Mouse (Mus musculus) hindbrain, embryonic 14.5 days (tissue): ENCODE data around the gene Eif3c. TPM values are rescaled to one million over a fixed set of nuclear protein-coding genes. Genes with fewer than 3 reads are reported as not detected.

ENCODE experiments used
- ATAC-seq: fragments of 200-750 bp; cut with Nextera tagmentation; 2 replicates; pipeline ENCODE4 v1.8.0; 2017; ENCODE audit warnings: moderate number of reproducible peaks, mild to moderate bottlenecking, moderate TSS enrichment, moderate library complexity; ENCODE audit not compliant: low FRiP score
- DNase-seq: peaks from one replicate; pipeline ENCODE4 v3.0.0-alpha.2; 2015; ENCODE audit warnings: low spot score
- H3K27ac ChIP-seq: fragments of 300-500 bp; sonication (generic); 2 replicates; pipeline ENCODE4 v1.5.1; 2014; ENCODE audit warnings: mild to moderate bottlenecking, moderate library complexity
- H3K27me3 ChIP-seq: fragments of 300-500 bp; sonication (generic); 2 replicates; pipeline ENCODE4 v1.6.1; 2014; ENCODE audit warnings: mild to moderate bottlenecking, low read length, mixed read lengths; ENCODE audit not compliant: control insufficient read depth, insufficient read depth
- H3K36me3 ChIP-seq: fragments of 300-500 bp; sonication (generic); replicated peaks from 2 replicates; pipeline ENCODE4 v1.6.1; 2014; ENCODE audit not compliant: control insufficient read depth, insufficient read depth
- H3K4me1 ChIP-seq: fragments of 300-500 bp; sonication (generic); replicated peaks from 2 replicates; pipeline ENCODE4 v1.6.1; 2014; ENCODE audit warnings: antibody characterized with exemption, low read length, mixed read lengths; ENCODE audit not compliant: control insufficient read depth, insufficient read depth
- H3K4me2 ChIP-seq: fragments of 300-500 bp; sonication (generic); replicated peaks from 2 replicates; pipeline ENCODE4 v1.6.1; 2014; ENCODE audit warnings: mild to moderate bottlenecking, moderate library complexity
- H3K4me3 ChIP-seq: fragments of 300-500 bp; sonication (generic); replicated peaks from 2 replicates; pipeline ENCODE4 v1.5.1; 2014; ENCODE audit warnings: mild to moderate bottlenecking, low read length
- H3K9ac ChIP-seq: fragments of 300-500 bp; sonication (generic); 2 replicates; pipeline ENCODE4 v1.6.1; 2014
- H3K9me3 ChIP-seq: fragments of 300-500 bp; sonication (generic); 2 replicates; pipeline ENCODE4 v1.6.1; 2016; ENCODE audit warnings: low read length; ENCODE audit not compliant: control insufficient read depth
- WGBS: fragments of 180-500 bp; shearing (Covaris S2); extraction: QIAGEN DNeasy Blood & Tissue Kit; methylation state at CpG from one replicate; pipeline ENCODE4 v1.1.7; 2014; 5-methylcytosine and 5-hydroxymethylcytosine counted together
- polyA plus RNA-seq: library from polyadenylated mRNA; unstranded; fragments of >200 nt; fragmentation: Nextera tagmentation; extraction: Ambion mirVana; gene quantifications from 2 replicates; pipeline ENCODE4 v1.2.1, GENCODE M21; 2014

The Eif3c gene
- polyA plus RNA-seq, 1 experiment from 2014 or later: 165 TPM

GRCm38 (mm10) chr7:126535766-126536165 lies 30.4 kb downstream of the Eif3c start:
- 2% methylated on average over 28 of the region's 28 CpGs for WGBS
- Histone ChIP-seq H3K4me3 (peak overlapping the region; percentile 41), H3K27ac (no peak overlapping the region), H3K4me2 (peak overlapping the region; percentile 79), H3K36me3 (no peaks in the 10 kb centered on the region), H3K9me3 (no peaks in the 10 kb centered on the region), H3K27me3 (peaks cover 14% of the 10 kb centered on the region), H3K9ac (peak overlapping the region; percentile 56), H3K4me1 (no peaks in the 10 kb centered on the region)
- peak; percentile 28 for DNase-seq
- no peak for ATAC-seq

GRCm38 (mm10) chr7:126533434-126533833 lies 32.8 kb downstream of the Eif3c start:
- H3K4me1 ChIP-seq: no peaks in the 10 kb centered on the region
- H3K4me2 ChIP-seq: no peak overlapping the region
- no peak overlapping the region for H3K4me3 ChIP-seq
- peaks cover 14% of the 10 kb centered on the region for H3K27me3 ChIP-seq
- no peak overlapping the region for H3K27ac ChIP-seq
- H3K9me3 ChIP-seq: no peaks in the 10 kb centered on the region
- DNase-seq: no peak
- no peaks in the 10 kb centered on the region for H3K36me3 ChIP-seq
- no peak for ATAC-seq
- H3K9ac ChIP-seq: no peak overlapping the region
- WGBS: 74% methylated on average over 1 of the region's 1 CpGs

DNA sequence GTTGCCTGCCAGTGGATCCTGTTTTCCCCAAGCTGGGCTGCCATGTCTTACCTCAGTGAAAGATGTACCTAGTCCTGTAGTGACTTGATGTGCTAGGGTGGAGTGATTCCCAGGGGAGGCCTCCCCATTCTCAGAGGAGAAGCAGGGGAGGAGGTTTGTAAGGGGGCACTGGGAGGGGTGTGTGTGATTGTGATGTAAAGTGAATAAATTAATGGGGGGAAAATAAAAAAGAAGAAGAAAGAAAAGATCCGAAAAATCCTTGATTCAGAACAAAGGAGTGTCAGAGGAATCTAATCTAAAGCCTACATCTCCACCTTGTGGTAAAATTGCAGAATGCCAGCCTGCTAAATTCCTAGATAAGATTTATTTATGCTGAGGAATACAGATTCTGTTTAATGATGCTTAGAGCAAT lies 38.0 kb downstream of the Eif3c start:
- Histone ChIP-seq H3K9ac (peak overlapping the region; percentile 42; the same call in 1 of the 2 replicates), H3K4me1 (no peaks in the 10 kb centered on the region), H3K9me3 (no peaks in the 10 kb centered on the region), H3K36me3 (no peaks in the 10 kb centered on the region), H3K4me2 (0 out of 2 replicates have a peak overlapping the region, but pooled peaks have one; percentile 4), H3K27me3 (no peaks in the 10 kb centered on the region), H3K27ac (peak overlapping the region; percentile 61), H3K4me3 (no peak overlapping the region)
- ATAC-seq (peak; percentile 27; the same call in 1 of the 2 replicates), DNase-seq (peak; percentile 92)
- 3% methylated on average over 1 of the region's 1 CpGs for WGBS

DNA sequence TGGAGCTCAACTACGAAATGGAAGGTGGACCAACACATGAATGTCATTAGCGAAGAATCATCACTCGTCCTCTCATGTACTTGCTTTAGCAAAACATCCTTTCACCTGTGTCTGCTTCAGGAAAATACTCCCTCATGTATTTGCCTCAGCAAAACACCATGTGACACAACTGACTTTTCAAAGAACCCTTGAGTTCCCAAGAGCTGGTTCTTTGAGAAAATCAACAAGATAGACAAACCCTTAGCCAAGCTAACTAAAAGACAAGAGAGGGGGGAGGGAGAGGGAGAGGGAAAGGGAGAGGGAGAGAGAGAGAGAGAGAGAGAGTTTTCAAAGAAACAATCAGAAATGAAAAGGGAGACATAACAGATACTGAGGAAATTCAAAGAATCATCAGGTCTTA lies 42.9 kb downstream of the Eif3c start:
- H3K4me1 ChIP-seq: no peaks in the 10 kb centered on the region
- no peak overlapping the region for H3K4me2 ChIP-seq
- H3K4me3 ChIP-seq: no peak overlapping the region
- ATAC-seq: no peak
- 81% methylated on average over 3 of the region's 3 CpGs for WGBS
- H3K27me3 ChIP-seq: 0 out of 2 replicates have a peak, but pooled peaks cover 3% of the 10 kb centered on the region
- DNase-seq: no peak
- no peaks in the 10 kb centered on the region for H3K36me3 ChIP-seq
- H3K9ac ChIP-seq: no peak overlapping the region
- H3K27ac ChIP-seq: no peak overlapping the region
- H3K9me3 ChIP-seq: no peaks in the 10 kb centered on the region

GRCm38 (mm10) chr7:126519513-126519912 lies 46.7 kb downstream of the Eif3c start:
- DNase-seq (no peak), ATAC-seq (no peak)
- Histone ChIP-seq H3K9ac (no peak overlapping the region), H3K36me3 (no peaks in the 10 kb centered on the region), H3K4me3 (no peak overlapping the region), H3K27ac (no peak overlapping the region), H3K4me2 (no peak overlapping the region), H3K27me3 (0 out of 2 replicates have a peak, but pooled peaks cover 3% of the 10 kb centered on the region), H3K4me1 (no peaks in the 10 kb centered on the region), H3K9me3 (no peaks in the 10 kb centered on the region)
- WGBS: 70% methylated on average over 2 of the region's 2 CpGs

GRCm38 (mm10) chr7:126518261-126518941 lies 47.8 kb downstream of the Eif3c start:
- 79% methylated on average over 5 of the region's 5 CpGs for WGBS
- 0 out of 2 replicates have a peak, but pooled peaks cover 3% of the 10 kb centered on the region for H3K27me3 ChIP-seq

DNA sequence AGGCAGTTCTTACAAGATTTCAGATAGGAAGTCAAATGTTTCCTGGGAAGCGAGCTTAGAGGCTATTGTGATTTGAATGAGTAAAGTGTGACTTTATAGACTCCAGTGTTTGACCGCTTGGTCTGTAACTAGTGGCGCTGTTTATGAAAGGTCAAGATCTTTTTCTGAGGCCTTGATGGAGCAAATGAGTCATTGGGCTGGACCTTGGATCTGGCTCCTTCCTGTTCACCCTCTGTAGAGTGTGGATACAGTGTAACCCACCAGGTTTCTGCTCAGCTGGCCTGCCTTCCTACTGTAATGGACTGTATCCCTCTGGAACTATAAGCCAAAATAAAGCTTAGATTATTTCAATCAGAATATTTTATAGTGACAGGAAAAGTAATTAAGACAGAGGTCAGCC lies 54.9 kb downstream of the Eif3c start:
- no peak overlapping the region for H3K27ac ChIP-seq
- H3K27me3 ChIP-seq: no peaks in the 10 kb centered on the region
- WGBS: 80% methylated on average over 3 of the region's 3 CpGs
- H3K4me3 ChIP-seq: no peak overlapping the region
- DNase-seq: no peak
- H3K4me1 ChIP-seq: no peaks in the 10 kb centered on the region
- H3K9me3 ChIP-seq: no peaks in the 10 kb centered on the region
- no peak overlapping the region for H3K4me2 ChIP-seq
- no peaks in the 10 kb centered on the region for H3K36me3 ChIP-seq
- no peak overlapping the region for H3K9ac ChIP-seq
- ATAC-seq: no peak

More at GRCm38 (mm10) chr7:126518261-126518941, 47.8 kb downstream of the Eif3c start:
- no peak overlapping the region for H3K4me3 ChIP-seq
- no peaks in the 10 kb centered on the region for H3K4me1 ChIP-seq
- no peak overlapping the region for H3K4me2 ChIP-seq
- DNase-seq (no peak), ATAC-seq (no peak)
- no peaks in the 10 kb centered on the region for H3K36me3 ChIP-seq
- no peak overlapping the region for H3K9ac ChIP-seq
- H3K9me3 ChIP-seq: no peaks in the 10 kb centered on the region
- no peak overlapping the region for H3K27ac ChIP-seq

DNA sequence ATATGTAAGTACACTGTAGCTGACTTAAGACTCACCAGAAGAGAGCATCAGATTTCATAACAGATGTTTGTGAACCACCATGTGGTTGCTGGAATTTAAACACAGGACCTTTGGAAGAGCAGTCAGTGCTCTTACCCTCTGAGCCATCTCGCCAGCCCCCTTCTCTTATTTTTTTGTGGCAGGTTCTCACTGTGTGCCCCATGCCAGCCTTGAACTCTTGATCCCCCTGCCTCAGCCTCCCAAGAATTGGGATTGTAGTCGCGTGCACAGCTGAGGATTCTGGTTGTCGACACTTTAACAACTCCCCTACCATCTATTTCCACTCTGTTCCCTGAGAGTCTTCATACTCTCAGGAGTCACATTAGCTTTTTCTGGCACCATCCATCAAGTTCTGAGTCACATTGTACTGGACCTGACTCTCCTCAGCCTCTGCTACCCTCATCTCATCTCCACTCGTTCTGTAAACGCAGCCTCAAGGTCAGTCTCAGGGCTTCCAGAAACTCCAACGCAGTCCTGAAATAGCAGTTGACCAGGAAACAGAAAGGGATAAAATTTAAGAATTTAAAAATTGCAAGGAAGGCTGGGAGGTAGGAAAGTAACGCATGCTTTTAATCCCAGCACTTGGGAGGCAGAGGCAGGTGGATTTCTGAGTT lies 59.0 kb downstream of the Eif3c start:
- no peak overlapping the region for H3K27ac ChIP-seq
- H3K4me2 ChIP-seq: no peak overlapping the region
- no peaks in the 10 kb centered on the region; the same call in 1 of the 2 replicates for H3K4me1 ChIP-seq
- WGBS: 87% methylated on average over 8 of the region's 8 CpGs
- DNase-seq (no peak), ATAC-seq (no peak)
- no peaks in the 10 kb centered on the region for H3K9me3 ChIP-seq
- H3K27me3 ChIP-seq: no peaks in the 10 kb centered on the region
- H3K4me3 ChIP-seq: no peak overlapping the region
- no peaks in the 10 kb centered on the region for H3K36me3 ChIP-seq
- H3K9ac ChIP-seq: no peak overlapping the region

DNA sequence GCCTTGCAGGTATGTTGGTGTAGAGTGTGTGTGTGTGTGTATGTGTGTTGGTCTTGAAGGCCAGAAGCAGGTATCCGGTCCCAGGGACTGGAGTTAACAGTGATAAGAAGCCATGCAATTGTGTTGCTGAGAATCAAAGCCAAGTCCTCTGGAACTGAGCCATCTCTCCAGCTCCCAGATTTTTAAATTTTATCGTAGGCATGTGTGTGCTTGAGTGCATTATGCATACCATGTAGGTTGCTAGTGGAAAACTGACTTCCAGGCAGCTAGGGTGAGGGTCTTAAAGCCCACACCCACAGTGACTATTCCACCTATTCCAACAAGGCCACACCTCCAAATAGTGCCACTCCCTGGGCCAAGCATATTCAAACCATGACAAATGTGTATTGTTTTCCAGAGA lies 61.3 kb downstream of the Eif3c start:
- Histone ChIP-seq H3K4me3 (no peak overlapping the region), H3K9me3 (no peaks in the 10 kb centered on the region), H3K9ac (no peak overlapping the region), H3K36me3 (peaks cover 14% of the 10 kb centered on the region), H3K27ac (no peak overlapping the region), H3K4me1 (peaks cover 11% of the 10 kb centered on the region; the same call in 1 of the 2 replicates), H3K4me2 (no peak overlapping the region), H3K27me3 (no peaks in the 10 kb centered on the region)
- no peak for ATAC-seq
- DNase-seq: no peak
- WGBS: 77% methylated on average over 2 of the region's 2 CpGs
